Mouse (Mus musculus) v-Abl transformed pro-B cells (cell line): ENCODE results near the gene Scamp2.

Experiments used
- in situ Hi-C, 2 experiments: fragments of 400-800 bp; cut with MboI; formaldehyde crosslinking; loops; one replicate each; pipeline ENCODE4 v1.15.1; 2025; ENCODE audit not compliant: unreplicated experiment in 2 of 2

The Scamp2 gene

GRCm38 (mm10) chr9:57547287-57547686 is 13.5 kb upstream of the Scamp2 start:
- in situ Hi-C loops = no loop called here

DNA sequence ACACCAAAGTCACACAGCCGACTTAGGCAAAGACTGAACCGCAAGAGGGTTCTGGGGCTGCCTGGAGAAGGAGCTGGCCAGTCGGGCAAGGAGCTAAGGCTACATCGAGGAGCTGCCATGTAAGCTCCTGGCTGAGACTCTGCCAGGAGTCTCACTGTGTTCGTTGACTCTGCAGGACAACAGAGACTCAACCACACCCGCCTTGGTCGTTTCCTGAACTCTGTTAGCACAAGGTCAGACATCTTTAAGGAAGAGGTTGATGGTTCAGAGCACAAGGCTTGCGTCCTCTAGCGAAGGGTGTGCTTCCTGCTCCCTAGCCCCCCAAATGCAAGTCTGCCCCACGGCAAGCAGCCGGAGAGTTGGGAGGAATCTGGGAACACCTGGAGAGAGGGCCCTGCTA is 12.9 kb upstream of the Scamp2 start:
- in situ Hi-C loops = no loop called here

- in situ Hi-C loops = no loop called here
Measured at GRCm38 (mm10) chr9:57549186-57549585, 11.6 kb upstream of the Scamp2 start.

DNA sequence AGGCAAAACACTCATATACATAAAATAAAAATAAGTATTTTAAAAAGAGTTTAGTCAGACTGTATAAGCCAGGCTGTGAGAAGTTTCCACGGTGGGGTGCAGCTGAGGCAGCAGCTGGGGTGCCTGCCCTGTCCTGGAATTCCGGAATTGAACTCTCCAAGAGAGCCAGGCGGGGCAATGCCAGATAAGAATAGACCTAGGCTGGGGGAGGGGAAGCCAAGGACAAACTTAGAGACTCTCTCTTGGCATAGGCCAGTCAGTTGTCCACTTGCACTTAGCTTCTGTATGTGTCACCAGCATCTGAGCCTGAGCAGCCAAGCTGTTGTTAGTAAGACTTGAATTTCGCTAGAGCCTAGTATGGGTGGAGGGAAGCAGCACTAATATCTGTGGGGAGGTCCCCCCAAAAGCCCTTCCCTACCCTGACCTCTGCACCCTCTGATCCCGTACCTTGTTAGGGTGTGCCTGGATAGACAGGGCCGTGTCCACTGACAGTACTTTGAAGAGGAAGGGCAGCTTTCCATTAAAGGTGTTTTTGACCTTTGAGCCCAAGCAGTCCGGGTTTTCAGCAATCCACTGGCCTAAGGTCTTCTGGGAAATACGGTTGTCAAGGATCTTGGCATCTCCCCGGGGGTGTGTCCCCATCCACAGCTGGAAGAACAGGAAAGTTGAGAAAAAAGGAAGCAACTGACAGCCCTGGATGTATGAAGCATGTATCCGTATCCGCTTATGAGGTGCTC is 10.4 kb upstream of the Scamp2 start:
- in situ Hi-C loops = no loop called here

- in situ Hi-C loops = no loop called here
Measured at GRCm38 (mm10) chr9:57552139-57552887, 8.4 kb upstream of the Scamp2 start, which contains the start of gene Mpi. Gene Mpi, minus strand, starts transcription at chr9:57552763.

DNA sequence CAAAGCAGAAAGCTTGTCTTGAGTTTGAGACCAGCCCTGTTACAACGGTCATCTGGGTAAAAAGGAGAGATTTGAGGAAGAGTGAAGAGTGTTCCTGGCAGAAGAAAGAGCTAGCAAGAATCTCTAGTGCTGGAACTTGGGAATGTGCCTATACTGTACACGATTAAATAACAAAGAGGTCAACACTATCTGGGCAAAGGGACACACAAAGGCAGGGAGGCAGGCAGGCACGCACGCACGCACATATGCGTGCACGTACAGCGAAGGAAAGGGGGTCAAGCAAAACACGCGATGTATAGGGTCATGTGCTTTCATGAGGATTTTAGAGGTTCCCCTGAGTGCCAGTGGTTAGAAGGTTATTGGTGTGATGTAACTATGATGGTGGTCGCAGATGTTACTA is 7.6 kb upstream of the Scamp2 start:
- in situ Hi-C loops = no loop called here

DNA sequence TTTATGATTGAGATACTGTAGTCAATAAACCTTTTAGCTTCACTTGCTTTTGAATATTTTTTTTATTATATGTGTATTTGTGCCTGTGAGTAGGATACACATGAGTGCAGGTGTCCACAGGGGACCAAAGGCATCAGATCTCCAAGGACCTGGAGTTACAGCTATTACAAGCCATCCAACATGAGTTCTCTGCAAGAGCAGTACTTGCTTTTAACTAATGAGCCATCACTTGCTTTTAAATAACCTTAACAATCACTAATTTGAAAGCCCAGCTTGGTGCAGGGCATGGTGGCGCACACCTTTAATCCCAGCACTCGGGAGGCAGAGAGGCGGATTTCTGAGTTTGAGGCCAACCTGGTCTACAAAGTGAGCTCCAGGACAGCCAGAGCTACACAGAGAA is 6.0 kb upstream of the Scamp2 start:
- in situ Hi-C loops = no loop called here

DNA sequence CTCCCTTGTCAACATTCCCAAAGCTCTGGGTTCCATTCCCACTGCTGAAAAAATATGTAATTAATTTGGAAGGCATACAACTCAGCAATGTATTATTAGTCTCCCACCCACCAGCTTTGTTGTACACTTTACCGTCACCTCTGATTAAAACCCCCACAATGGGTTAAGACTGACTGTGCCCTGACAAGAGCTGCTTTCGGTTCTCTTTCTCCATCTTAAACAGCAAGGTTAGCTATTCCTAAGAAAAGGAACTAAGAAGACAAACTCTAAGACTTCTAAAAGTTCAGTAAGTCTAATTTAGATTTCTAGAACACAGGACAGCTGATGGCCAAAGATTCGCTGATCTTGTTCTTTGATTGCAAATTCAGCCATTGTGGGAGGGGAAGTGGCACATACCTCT is 3.5 kb upstream of the Scamp2 start:
- in situ Hi-C loops = no loop called here

- in situ Hi-C loops = no loop called here
Measured at GRCm38 (mm10) chr9:57558625-57559024, 2.1 kb upstream of the Scamp2 start.

GRCm38 (mm10) chr9:57559568-57559967 is 1.2 kb upstream of the Scamp2 start:
- in situ Hi-C loops = no loop called here

GRCm38 (mm10) chr9:57560263-57560662 is 480 bp upstream of the Scamp2 start:
- in situ Hi-C loops = no loop called here

DNA sequence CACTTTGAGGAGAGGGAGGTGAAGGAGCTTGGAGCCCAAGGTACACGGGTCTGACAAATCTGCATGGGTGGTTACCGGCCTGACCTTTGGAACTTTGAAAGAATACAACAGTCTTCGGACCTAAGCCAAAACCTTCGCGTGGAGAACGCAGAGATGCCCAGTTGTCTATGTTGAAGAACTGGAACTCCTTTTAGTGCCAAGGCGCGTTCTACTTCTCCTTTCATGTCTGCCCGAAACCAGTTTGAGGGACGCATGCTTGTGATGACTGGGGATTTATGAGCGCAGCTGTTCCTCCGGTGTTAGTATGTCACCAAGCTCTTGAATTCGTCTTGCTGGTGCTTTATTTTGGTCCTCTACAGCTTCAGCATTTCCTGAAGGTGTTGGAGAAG is 962 bp downstream of the Scamp2 start:
- in situ Hi-C loops = no loop called here

- in situ Hi-C loops = no loop called here
Measured at GRCm38 (mm10) chr9:57562896-57563372, 2.2 kb downstream of the Scamp2 start.

- in situ Hi-C loops = no loop called here
Measured at GRCm38 (mm10) chr9:57564609-57565008, 3.9 kb downstream of the Scamp2 start.

DNA sequence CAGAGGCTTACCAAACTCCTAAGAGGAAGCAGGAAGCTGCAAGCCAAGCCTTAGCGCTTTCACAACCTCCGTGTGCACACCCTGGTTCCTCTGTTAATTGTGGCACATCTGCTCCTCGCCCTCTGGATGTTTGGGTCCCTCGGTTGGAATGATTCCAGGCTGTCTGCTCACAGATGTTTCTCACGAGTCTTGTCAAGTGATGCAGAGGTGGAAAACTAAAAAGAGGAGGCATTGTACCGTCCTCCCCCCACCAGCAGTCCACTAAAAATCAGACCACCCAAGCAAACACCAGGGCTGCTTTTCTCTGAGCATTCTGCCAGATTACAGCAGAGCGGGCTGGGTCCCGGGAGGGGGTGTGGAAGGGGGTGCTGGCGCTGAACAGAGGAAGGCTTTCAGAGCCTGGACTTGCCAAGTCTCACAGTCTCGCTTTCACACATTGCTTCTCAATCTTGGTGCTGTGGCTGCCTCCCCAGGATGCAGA is 5.0 kb downstream of the Scamp2 start:
- in situ Hi-C loops = no loop called here

GRCm38 (mm10) chr9:57566846-57567245 is 6.1 kb downstream of the Scamp2 start:
- in situ Hi-C loops = no loop called here

GRCm38 (mm10) chr9:57568500-57568899 is 7.8 kb downstream of the Scamp2 start:
- in situ Hi-C loops = no loop called here

GRCm38 (mm10) chr9:57574397-57574796 is 13.7 kb downstream of the Scamp2 start:
- in situ Hi-C loops = no loop called here

- in situ Hi-C loops = loop anchor here in 1 of 2 experiments (25.0 kb wide), 1 partner anchor 937 kb away; no protein-coding TSS in a partner anchor
Measured at GRCm38 (mm10) chr9:57575577-57575976, 14.8 kb downstream of the Scamp2 start.

DNA sequence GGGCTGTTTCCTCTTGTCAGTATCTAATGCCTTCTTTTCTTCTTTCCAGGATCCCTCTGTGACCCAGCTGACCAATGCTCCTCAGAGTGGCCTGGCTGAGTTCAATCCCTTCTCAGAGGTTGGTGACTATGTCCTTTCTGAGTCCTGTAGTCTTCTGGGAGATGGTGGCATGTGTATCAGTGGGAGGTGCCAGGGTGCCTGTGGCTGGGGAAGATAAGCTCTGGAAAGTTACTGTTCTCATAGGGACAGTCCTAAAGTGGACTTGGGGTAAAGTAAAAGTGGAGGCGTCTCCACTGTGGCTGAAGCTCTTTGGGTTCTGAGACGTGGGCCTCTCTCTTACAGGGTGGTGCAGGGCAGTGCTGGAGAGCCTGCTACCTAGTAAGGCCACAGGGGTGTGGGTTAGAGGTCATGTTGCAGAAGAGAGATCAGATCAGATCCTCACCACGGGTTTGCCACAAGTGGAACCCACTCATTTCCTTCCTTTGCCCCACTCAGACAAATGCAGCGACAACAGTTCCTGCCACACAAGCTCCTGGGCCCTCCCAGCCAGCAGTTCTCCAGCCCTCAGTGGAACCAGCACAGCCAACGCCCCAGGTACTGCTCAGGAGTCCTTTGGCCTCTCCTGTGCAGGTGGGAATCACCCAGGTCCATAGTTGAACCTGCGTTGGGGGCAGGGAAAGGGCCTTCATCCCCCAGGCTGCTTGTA is 16.6 kb downstream of the Scamp2 start:
- in situ Hi-C loops = loop anchor here in 1 of 2 experiments (25.0 kb wide), 1 partner anchor 935 kb away; no protein-coding TSS in a partner anchor

- in situ Hi-C loops = loop anchor here in 1 of 2 experiments (25.0 kb wide), 1 partner anchor 927 kb away; no protein-coding TSS in a partner anchor
Measured at GRCm38 (mm10) chr9:57584991-57585390, 24.2 kb downstream of the Scamp2 start.
